ENCODE assay signal across 9 mouse cellular contexts in genomic region chr5:146644499-146644898, GRCm38 (mm10). TPM values are rescaled to one million over a fixed set of nuclear protein-coding genes. Genes with fewer than 3 reads are reported as not detected.
DNase-seq lines count a peak whose midpoint lies in the region; ATAC-seq and TF ChIP-seq lines count a peak whose summit lies in the region.
"Had no signal": no experiment of that assay in that cellular context is flagged by ENCODE, and none has a peak within 500 bp of the region (broad histone marks: within the 10 kb centered on the region; RNA-seq: fewer than 3 reads in every experiment).

No protein-coding gene starts in this region.

- H3K27ac ChIP-seq in CH12.LX (ENCODE audit: insufficient read depth, low read depth): no peak overlapping the region
- no peak overlapping the region for H3K27ac ChIP-seq in lung, embryonic 14.5 days (ENCODE audit: low read depth)
- H3K27ac ChIP-seq: hindbrain, embryonic 15.5 days had no signal

- no peak overlapping the region for H3K4me3 ChIP-seq in CH12.LX (replicated peaks in 1 of 3; ENCODE audit: low read depth in 2 of 3, low read length in 2 of 3, poor library complexity in 1 of 3)
- H3K4me3 ChIP-seq in lung, embryonic 14.5 days (ENCODE audit: low read depth, low read length): no peak overlapping the region
- H3K4me3 ChIP-seq: hindbrain, embryonic 15.5 days had no signal

- peaks cover 11 to 14% of the 10 kb centered on the region in 2 experiments for H3K4me1 ChIP-seq in CH12.LX (ENCODE audit: control insufficient read depth in 1 of 2, insufficient read depth in 2 of 2)
- H3K4me1 ChIP-seq in lung, embryonic 14.5 days (ENCODE audit: insufficient read depth): no peaks in the 10 kb centered on the region
- H3K4me1 ChIP-seq: hindbrain, embryonic 15.5 days had no signal

- H3K36me3 ChIP-seq in CH12.LX (replicated peaks in 1 of 2; ENCODE audit: control insufficient read depth in 1 of 2, insufficient read depth in 1 of 2, low read length in 1 of 2): no peaks in the 10 kb centered on the region
- H3K36me3 ChIP-seq in lung, embryonic 14.5 days (ENCODE audit: insufficient read depth): no peaks in the 10 kb centered on the region
- H3K36me3 ChIP-seq: hindbrain, embryonic 15.5 days had no signal

- TF ChIP-seq CTCF in CH12.LX (conservative IDR thresholded peaks at IDR 0.05 in 1 of 2, IDR thresholded peaks at IDR 0.05 in 1 of 2; ENCODE audit: low read depth in 2 of 2, low read length in 2 of 2): no peak
- TF ChIP-seq CTCF in lung, embryonic 14.5 days (IDR thresholded peaks at IDR 0.05; ENCODE audit: low read depth): no peak

- in situ Hi-C loops in CH12.LX (cut with MboI; ENCODE audit: low pct_ligation_motif_present, low pct_unique_long_range_greater_than_20kb, low sequenced_read_pairs): no loop called here

- no peak for TF ChIP-seq POLR2A in CH12.LX (IDR thresholded peaks at IDR 0.05; ENCODE audit: low read depth, low read length)

- 4% methylated on average over 4 of the region's 4 CpGs for WGBS in lung, embryonic 14.5 days

- dilution Hi-C loops in CH12.LX (cut with MboI; ENCODE audit: extremely low pct_ligation_motif_present, extremely low pct_unique_long_range_greater_than_20kb, low sequenced_read_pairs): no loop called here

- intact Hi-C loops in gastrocnemius, postnatal 14 days (cut with DNase I; ENCODE audit: low total_unique reads): no loop called here

- H3K4me2 ChIP-seq in CH12.LX (ENCODE audit: insufficient read depth, low read depth, poor library complexity, severe bottlenecking): no peak overlapping the region
- no peak overlapping the region for H3K4me2 ChIP-seq in lung, embryonic 14.5 days
- H3K4me2 ChIP-seq: hindbrain, embryonic 15.5 days had no signal

- peak; percentile 76; the same call in 1 of the 2 replicates for ATAC-seq in lung, embryonic 14.5 days (ENCODE audit: insufficient read depth)
- ATAC-seq in activated CD4-positive, CD25-positive, alpha-beta regulatory T cell, adult 4 months: no peak

- no peaks in the 10 kb centered on the region for H3K9me3 ChIP-seq in CH12.LX (replicated peaks; ENCODE audit: low read length)
- H3K9me3 ChIP-seq in lung, embryonic 14.5 days (ENCODE audit: low read depth, low read length): no peaks in the 10 kb centered on the region
- H3K9me3 ChIP-seq: hindbrain, embryonic 15.5 days had no signal

- TF ChIP-seq EP300 in CH12.LX (IDR thresholded peaks at IDR 0.05; ENCODE audit: low read length): no peak

- peaks cover 6% of the 10 kb centered on the region for H3K27me3 ChIP-seq in CH12.LX (replicated peaks)
- H3K27me3 ChIP-seq in lung, embryonic 14.5 days (ENCODE audit: insufficient read depth, low read length): no peaks in the 10 kb centered on the region
- H3K27me3 ChIP-seq: hindbrain, embryonic 15.5 days had no signal

- H3K9ac ChIP-seq in CH12.LX (ENCODE audit: insufficient read depth, low read depth): no peak overlapping the region
- H3K9ac ChIP-seq in lung, embryonic 14.5 days: no peak overlapping the region
- H3K9ac ChIP-seq: hindbrain, embryonic 15.5 days had no signal

- DNase-seq in gastrocnemius, postnatal 14 days: peak; percentile 45
- no peak for DNase-seq in gastrocnemius, adult 18-20 months (ENCODE audit: low spot score)
- DNase-seq in CH12.LX (ENCODE audit: extremely low read depth): peak; percentile 50
- peak; percentile 61 for DNase-seq in c-Kit-positive CD71-negative TER-119-negative erythroid progenitor cells, embryonic 14.5 days (ENCODE audit: low read depth)
- peak; percentile 54 for DNase-seq in kidney, adult 18-20 months
- DNase-seq in lung, embryonic 14.5 days: peak; percentile 93
- DNase-seq in spleen, postnatal 4 days (ENCODE audit: low spot score in 2 of 2): peak; percentile 32 to 77

- H3K79me2 ChIP-seq in CH12.LX (replicated peaks; ENCODE audit: control insufficient read depth, extremely low read depth, insufficient read depth, poor library complexity, severe bottlenecking): no peaks in the 10 kb centered on the region

- no peak for TF ChIP-seq RAD21 in CH12.LX (IDR thresholded peaks at IDR 0.05; ENCODE audit: low read depth, low read length)

TF ChIP-seq in CH12.LX, 34 proteins besides CTCF, POLR2A, EP300 and RAD21:
- no peak for TF ChIP-seq JUN (IDR thresholded peaks at IDR 0.05; ENCODE audit: insufficient read depth, low read depth, low read length)
- TF ChIP-seq ELF1 (IDR thresholded peaks at IDR 0.05; ENCODE audit: low read depth, low read length): no peak
- no peak for TF ChIP-seq JUND (conservative IDR thresholded peaks at IDR 0.05; ENCODE audit: low read depth, low read length)
- no peak for TF ChIP-seq BHLHE40 (IDR thresholded peaks at IDR 0.05; ENCODE audit: low read depth, low read length)
- TF ChIP-seq ZKSCAN1 (IDR thresholded peaks at IDR 0.05; ENCODE audit: borderline replicate concordance, low read depth, low read length): no peak

RNA-seq across cellular contexts. Expression of gene Gpr12, which starts 59.5 kb away (rescaled TPM):
- not detected for total RNA-seq in gastrocnemius, postnatal 14 days (2021)
- not detected for total RNA-seq in gastrocnemius, adult 18-20 months (2021)
- total RNA-seq in CH12.LX (2012; rRNA removed): not detected in 2 replicates
- total RNA-seq in CH12.LX (2014; rRNA removed): not detected in 2 replicates
- not detected in 2 replicates for polyA plus RNA-seq in CH12.LX (2012; ENCODE audit: insufficient read length, low read depth)
- polyA plus RNA-seq in lung, embryonic 14.5 days (2014; fragmentation: Nextera tagmentation; extraction: Ambion mirVana): not detected in 2 replicates
- not detected for polyA plus RNA-seq in activated CD4-positive, CD25-positive, alpha-beta regulatory T cell, adult 4 months (2017; shearing (Covaris generic))
